Mouse (Mus musculus): ENCODE measurements around the gene Dnajc3.

Dnajc3 gene

DNA sequence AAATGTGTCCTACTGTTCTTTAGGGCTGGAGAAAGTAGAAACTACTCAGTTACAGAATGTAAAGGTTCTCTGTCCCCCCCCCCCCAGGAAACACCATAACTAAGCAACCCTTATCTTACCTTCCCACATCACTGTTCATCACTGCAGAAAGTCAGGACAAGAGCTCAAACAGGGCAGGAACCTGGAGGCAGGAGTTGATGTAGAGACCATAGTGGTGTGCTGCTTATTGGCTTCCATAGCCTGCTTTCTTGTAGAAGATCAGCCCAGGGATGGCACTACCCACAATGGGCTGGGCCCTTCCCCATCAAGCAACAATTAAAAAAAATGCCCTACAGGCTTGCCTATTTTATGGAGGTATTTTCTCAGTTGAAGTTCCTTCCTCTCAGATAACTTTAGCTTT, 45.6 kb downstream of the Dnajc3 start:
- DNase-seq (ENCODE audit: low read depth): no peak

DNA sequence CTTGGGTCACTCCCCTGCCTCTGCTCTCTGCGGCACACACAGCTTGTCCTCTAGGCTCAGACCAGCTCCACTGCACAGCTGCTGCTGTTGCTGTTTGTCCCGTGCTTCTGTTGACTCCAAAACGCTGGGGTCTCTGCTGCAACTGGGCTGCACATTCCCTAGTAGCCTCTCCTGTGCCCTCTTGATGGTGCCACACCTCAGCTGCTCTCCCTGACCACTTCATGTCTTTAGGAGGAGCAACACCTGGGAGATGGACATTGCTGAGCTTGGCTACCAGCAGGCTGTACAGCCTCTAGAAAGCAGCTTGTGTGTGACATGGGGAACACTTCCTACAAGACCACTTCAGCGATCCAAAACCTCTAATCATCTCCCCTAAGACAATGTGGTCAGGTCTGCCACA, 46.4 kb downstream of the Dnajc3 start:
- no peak for DNase-seq (ENCODE audit: low read depth)

DNA sequence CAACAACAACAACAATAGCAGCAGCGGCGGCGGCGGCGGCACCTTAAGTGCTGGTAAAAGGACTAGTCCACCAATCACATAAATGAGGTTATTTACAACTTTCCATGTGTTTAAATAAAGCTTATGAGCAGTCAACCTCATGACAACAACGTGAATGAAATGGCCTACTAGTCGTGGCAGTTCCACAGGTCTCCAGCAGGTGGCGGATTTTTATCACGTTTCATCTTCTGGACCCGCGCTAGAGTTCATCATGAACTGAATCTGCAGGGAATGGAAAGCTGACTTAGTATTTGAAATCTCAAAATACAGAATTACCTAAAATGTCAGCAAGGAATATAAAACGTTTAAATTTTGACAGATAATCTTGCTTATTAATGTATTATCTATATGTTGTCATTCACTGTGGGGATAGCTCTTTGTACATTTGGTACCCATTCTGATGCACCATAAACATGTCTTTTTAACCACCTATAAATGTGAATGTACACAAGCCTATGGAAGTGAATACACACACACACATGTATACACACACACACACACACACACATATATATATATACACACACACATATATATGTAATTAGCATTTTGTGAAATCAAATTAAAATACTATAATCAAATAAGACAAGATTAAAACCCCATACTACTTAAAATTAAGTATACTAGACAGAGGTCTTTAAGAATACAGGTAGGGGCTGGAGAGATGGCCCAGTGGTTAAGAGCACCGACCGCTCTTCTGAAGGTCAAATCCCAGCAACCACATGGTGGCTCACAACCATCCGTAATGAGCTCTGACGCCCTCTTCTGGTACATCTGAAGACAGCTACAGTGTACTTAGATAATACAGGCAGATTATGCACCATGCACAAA, 49.1 kb downstream of the Dnajc3 start:
- peak; percentile 75 for DNase-seq (ENCODE audit: low read depth)

DNA sequence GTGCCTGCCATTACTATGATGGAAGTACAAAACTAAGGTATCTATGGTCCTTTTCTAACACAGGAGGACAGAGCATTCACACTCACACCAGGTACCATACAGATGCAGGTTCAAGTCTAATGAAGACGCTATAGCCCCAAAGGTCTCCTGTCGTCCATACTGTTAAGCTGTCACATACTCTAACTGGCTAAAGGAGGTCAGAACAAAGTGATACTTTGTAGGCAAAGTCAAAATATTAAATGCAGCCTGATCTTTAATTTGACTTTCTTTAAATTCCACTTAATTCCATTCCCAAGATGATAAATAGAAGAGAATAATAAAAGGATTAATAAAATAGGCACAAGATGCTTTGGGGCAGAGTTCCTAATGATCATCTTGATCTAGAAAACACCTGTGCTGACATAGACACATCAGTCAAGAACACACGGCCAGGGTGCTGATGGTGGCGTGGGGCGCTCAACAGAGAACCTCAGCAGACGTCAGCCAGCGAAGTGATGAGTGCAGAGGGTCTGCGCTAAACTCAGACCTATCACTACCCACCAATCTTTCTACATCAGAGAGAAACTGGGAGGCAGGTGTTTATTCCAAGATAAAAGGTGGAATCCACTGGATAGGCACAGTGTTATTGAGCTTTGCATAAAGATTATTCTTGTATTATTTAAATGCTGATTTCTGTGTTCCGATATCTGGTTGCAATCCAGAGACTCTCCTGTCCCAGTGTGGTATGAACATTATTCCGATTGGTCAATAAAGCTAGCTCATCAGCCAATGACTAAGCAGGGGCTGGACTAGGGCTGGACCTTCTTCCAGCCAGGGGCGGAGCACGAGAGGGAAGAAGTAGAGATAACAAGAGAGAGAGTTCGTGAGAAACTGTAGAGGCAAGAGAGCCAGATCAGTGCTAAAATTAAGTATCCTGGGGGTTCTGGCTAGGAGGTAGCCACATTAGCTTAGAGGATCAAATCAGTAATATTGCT, 50.0 kb downstream of the Dnajc3 start:
- DNase-seq (ENCODE audit: low read depth): peak; percentile 88

DNA sequence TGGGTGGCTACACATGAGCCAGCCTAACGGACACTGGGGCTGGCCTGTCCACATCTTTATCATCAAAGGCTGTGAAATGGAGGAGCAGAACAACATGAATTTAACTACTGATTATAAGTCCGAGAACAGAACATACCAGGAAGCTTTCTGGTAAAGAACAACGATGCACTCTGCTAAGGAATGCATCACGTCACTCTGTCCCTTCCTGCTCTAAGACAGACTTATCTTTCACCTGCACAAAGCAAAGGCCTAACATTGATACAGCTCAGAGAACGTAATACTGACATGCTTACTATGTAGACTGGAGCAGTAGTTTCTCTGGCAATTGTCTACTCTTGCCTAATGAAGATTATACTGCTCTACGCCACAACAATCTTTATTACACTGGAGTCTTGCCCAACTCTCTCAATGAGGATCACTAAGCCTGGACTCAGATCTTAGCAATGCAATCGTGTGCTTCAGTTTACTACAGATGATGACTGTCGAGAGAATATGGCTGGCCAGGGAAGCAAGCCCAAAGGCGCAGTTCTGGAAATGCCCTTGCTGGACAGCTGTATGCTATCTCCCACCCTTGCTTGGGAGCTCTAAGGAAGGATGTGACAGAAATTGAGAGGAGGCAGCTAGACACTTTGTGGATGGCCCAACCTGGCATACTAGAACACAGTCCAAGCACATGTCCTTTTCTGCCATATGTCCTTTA, 57.6 kb downstream of the Dnajc3 start:
- no peak for DNase-seq (ENCODE audit: low read depth)

DNA sequence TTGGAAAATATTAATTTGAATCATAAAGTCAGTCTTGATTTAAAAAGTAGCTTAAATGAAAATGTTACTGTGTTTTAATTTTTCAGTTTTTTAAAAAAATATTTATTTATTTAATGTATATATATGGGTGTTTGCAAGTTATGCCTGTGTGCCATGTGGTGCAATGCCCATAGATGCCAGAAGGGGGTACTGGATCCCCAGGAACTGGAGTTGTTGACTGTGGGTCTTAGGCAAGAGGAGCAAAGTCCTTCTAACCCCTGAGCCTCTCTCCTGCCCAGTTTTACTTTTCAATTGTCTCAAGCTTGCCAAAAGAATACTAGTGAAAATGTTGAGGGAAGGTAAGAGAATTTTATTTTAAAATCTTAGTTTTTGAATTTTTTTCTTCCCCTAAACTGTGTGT, 65.5 kb downstream of the Dnajc3 start:
- DNase-seq (ENCODE audit: low read depth): peak; percentile 74

DNA sequence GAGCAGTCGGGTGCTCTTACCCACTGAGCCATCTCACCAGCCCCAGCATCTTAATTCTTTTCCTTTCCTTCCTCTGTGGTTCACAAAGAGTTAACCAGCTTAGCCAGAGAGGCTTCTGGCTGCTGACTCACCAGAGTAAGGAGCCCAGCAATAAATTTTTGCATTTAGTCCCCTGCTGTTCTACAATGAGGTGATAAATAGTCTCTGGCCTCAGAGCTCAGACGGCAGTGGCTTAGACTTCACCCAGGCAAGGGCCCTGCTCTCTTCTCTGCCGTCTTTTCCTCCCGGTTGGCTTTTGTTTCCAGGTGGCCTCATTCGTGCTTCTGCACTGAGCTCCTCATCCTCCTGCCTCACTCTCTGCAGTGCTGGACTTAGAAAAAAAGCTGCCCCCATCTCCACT, 68.1 kb downstream of the Dnajc3 start:
- DNase-seq (ENCODE audit: low read depth): peak; percentile 48

DNA sequence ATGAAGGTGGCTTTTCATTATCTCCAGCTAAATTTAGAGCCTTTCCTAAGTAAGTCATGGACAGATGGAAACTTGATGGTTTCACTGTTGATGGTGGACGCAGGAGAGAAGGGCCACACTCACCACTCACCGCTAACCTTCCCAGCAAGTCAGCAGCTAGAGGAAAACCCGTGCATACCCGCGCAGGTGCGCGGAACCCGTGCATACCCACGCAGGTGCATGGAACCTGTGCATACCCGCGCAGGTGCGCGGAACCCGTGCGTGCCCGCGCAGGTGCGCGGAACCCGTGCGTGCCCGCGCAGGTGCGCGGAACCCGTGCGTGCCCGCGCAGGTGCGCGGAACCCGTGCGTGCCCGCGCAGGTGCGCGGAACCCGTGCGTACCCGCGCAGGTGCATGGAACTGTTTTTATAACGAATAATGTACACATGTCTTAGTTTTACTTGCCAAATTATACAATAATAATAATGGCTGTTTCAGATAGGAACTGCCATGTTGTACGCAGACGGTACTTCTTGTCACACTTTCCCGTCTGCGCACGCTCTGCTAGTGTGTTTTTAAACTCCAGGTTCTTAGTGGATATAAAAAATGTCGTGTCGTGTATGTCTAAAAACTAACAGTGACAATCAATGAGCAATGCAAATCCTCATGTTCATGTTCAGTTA, 68.8 kb downstream of the Dnajc3 start:
- no peak for DNase-seq (ENCODE audit: low read depth)

DNA sequence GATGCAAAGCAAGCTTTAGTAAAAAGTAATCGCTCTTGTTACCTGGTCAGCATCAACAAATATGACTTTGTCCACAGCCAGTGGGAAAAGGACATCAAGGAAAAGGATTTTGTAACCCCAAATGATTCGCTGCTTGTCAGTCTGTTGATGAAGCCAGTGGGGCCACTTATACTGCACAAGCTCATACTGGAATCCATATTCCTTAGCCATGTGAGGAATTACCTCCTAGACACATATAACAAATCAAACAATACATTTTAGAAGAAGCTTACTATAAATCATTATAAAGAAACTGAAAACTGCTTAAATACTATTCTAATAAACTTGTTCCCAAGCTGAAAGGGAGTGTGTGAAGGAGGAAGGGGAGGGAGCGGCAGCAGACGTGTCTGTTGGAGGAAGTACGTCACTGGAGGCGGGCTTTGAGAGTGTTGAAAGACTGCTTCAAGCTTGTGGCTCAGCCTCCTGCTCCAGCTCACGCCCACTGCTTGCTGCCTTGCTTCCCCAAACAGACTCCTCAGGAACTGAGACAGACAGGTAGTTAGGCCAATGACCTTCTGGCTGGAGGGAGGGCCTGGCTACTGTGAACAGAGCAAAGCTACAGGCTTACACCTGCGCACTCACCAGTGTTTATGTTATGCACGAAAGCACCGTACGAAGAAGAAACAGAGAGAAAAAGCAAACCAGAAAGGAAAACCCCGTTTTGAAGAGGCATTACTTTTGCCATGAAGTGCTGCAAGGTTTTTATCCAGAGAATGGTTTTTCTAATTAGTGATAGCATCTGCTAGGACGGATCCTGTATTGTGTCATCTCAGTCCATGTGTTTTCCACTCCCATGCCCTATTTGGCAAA, 69.6 kb downstream of the Dnajc3 start:
- DNase-seq (ENCODE audit: low read depth): peak; percentile 100

DNA sequence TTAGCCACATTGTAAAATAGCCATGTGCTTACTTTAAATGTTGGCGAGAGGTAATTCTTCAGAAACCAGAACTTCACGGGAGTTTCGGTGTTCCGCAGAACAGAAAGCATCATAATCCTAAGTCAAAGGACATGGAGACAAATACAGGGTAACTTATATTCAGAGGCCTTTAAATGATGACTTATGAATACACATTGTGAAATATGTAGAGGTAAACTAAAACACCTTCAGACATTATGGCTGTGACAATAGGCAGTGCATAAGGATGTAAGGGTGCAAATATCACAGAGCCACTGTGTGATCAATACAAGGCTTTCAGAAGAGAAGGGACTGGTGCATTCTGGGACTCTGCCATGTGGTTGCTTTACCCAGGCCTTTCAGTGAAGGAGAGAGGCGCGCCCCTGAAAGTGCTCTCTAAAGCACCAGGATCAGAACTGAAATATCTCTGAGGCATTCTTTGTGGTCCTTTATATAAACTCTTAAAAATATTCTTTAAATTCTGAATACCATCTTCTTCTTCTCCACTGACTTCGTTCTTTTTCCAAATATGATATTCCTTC, 70.3 kb downstream of the Dnajc3 start:
- no peak for DNase-seq (ENCODE audit: low read depth)

DNA sequence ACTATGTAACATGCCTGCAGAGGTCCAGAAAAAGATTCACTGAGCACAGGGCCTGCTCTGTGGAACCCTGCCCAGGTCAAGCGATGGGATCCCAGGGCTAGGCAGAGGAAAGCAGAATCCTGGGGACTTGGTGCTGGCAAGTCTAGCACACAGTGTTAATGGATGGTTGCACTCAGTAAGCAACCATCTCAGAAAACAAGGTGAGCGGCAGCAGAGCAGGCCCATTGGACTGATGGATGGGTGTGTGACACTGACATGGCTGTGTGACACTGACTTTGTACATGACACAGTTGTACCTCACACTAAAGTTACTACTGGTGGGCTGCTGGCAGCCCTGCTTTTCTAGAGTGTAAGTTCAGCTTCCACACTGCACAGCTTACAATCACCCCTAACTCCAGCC, 71.8 kb downstream of the Dnajc3 start:
- DNase-seq (ENCODE audit: low read depth): no peak

DNA sequence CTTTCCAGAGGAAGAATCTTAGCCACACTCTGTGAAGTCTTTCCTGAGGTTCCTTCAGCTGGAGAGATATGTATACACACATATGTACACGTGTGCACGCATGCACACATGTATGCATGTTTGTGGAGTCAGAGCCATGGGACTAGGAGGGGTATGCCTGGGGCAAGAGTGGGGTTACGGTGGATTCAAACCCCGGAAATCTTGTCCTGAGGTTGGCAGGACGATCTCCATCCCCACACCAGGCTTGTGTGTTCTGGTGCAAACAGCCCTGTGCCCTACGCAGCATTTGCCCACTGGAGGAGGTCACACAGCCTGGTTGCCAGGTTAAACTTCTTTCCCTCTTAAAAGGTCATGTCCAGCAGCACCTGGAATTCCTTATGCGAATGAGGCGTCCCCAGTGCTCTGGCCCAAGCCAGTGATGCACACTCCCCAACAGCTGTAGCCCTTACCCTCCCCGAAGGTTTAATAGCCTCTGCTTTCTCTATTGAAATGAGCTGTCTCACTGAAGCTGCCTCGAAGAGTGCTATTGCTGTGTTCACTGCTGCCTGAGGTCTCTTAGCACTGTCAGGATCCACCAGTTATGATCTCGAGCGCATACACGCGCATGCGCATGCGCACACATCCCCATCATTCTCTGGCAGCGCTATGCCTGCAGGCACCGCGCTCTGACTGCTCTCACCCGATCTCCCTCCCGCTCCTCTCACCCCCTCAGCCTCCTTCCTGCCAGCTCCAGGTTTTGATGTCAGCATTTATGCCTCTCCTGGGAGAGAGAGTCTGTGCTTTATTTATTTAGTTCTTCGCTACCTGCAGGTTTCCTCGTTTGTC, 75.0 kb downstream of the Dnajc3 start:
- DNase-seq (ENCODE audit: low read depth): no peak

DNA sequence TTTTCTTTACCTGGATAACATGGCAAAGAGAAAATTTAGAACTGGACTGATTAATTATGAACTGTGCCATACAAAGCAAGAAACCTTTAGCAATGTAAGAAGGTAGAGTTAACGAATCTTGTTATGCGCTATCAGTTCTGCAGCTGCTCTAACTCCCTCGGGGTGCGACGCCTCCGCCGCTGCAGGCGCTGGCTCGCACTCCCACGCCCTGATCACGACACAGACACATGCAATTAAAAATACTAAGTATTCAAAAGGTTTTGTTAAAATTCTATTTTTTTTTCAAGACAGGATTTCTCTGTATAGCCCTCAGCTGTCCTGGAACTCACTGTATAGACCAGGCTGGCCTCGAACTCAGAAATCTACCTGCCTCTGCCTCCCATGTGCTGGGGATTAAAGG, 75.8 kb downstream of the Dnajc3 start:
- DNase-seq (ENCODE audit: low read depth): no peak

DNA sequence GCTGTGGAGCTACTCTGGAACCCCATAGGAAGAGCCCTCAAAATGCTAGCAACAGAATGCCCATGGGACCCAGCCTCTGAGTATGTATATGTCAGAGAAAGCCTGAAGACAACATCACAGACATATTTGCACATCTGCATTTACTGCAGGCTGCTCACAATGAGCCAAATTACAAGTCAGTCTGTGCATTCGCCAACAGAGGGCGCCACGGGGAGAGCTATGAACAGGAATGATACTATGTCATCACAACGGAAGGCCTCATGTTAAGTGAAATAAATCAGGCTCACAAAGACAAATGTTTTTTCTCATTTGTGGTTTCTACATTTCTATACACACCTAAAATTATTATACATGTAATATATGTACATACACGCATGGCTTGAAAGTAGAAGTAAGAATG, 88.1 kb downstream of the Dnajc3 start:
- DNase-seq (ENCODE audit: low read depth): peak; percentile 62

DNA sequence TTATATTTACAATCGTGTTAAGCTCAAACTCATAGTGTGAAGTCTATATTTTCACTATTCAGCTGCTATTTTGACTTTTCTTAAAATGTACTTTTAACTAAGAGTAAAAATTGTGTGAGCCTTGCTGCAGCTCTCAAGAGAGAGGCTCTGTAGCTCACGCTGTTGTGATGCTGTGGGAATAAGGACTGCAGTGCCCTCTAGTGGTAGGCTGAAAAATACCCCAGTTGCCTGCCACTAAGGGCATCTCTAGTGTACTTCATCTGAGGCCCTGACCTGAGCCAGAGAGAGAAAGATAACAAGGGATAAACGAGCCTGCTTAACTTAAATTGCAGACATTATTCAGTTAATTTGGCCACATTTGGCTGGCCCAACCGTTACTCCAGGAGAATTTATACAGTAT, 89.4 kb downstream of the Dnajc3 start:
- peak; percentile 85 for DNase-seq (ENCODE audit: low read depth)

DNA sequence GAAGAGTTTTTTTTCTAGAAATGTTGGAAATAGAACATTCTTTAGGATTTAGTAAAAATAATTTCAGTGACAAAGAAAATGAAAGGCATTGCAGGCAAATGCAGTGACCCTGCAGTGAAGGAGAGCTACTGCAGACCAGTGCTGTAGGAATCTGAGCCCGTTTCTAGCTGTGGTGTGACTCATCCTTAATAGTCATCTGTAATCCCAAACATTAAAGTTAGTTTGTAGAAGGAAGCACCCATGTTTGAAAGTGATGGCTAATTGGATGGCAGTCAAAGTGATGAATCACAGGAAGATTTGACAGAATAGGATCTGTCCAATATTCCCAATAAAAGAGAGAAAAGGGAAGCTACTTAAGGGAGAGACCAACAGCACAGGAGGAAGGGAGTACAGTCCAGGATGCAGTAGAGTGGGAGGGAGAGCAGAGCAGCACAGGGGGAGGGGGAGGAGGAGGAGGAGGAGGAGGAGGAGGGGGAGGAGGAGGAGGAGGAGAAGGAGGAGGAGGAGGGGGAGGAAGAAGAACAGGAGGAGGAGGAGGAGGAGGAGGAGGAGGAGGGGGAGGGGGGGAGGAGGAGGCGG, 90.0 kb downstream of the Dnajc3 start:
- peak; percentile 19 for DNase-seq (ENCODE audit: low read depth)

Data from 416B (cell line).